Mouse (Mus musculus): ENCODE data around the gene Arhgdib. TPM values are rescaled to one million over a fixed set of nuclear protein-coding genes. Genes with fewer than 3 reads are reported as not detected.

Arhgdib gene
- total RNA-seq, 1 experiment from 2014 or later: 575 TPM

DNA sequence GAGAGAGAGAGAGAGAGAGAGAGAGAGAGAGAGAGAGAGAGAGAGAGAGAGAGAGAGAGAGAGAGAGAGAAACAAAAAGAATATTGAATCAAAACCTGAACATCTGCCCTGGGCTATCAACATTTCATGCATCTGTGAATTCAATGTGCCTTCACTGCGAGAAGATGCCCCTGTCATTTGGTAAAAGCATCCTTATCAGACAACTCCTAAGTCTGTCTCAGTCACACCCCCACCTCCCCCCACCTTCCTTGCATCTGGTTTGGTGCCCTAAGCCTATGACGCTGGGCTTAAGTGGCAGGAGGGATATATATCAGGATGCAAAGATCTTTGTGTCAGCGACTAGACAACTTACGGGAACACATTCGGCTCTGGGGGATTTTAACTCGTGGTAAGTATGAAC is 12.5 kb upstream of the Arhgdib start:
- ATAC-seq (replicated peaks; ENCODE audit: low read depth, poor library complexity, severe bottlenecking): no peak

DNA sequence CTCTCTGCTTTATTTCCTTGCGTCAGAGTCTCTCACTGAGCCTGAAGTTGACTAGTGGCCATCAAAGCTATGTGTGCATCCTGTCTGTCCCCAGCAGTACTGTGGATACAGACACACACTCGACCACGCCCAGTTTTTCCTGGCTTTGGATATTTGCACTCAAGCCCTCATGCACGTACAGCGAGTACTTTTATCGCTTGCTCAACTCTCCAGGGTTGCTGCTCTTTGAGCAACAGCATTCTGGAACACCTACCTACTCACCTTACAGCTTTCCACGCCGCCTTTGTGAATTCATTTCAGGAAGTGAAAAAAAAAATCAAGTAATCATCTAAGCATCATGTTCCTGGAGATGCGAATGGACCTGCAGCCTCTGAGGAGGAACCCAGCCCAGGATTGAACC is 11.2 kb upstream of the Arhgdib start:
- no peak for ATAC-seq (replicated peaks; ENCODE audit: low read depth, poor library complexity, severe bottlenecking)

DNA sequence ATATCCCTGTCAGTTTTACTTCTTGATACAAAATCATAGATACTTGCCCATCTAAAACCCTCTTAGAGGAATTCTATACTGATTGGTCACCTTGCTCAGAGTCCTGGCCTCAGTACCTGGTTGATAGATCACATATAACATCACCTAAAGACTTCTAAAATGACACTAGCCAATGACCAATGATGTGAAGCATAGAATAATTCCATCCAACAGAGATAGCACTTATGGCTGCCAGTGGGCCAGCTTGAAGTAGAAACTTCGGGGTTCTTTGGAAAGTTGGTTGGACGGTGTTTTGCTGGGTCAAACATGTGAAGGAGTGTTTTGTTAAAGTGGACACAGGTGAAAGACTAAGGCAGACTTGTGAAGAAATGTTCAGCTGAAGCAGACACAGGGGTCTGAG is 8.5 kb upstream of the Arhgdib start:
- no peak for ATAC-seq (replicated peaks; ENCODE audit: low read depth, poor library complexity, severe bottlenecking)

DNA sequence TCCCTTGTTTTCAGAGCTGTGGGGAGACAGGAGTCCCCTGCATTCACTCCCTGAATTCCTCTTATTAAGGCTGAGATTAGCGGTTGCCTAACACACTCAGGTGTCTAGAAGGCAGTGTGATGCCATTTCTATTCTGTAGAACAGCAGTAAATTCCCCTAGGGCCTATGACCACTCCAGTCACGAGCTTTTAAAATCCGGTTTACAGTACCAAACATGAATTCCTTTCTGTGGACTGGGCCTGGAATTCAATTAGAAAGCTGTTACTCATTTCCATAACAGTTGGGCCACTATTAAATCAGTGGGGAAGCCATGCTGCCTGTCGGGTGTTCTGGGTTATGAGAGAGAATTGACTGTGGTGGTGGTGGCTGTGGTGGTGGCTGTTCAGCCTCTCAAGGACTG is 6.0 kb upstream of the Arhgdib start:
- ATAC-seq (replicated peaks; ENCODE audit: low read depth, poor library complexity, severe bottlenecking): no peak

DNA sequence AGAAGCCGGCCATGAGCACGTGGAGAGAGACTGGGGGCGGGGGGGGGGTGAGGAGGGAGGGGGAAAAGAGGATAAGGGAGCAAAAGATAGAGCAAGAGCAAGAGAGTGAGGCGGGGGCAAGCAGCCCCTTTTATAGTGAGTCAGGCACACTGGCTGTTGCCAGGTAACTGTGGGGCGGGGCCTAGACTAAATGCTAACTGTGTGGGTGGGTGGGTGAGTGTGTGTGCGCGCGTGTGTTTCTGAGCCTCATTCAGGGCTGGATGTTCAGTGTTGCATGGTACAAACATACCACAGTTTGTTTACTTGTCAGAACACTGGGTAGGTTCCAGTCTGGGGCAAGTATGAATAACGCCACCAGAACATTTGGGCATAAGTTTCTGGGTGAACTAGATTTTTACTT is 5.2 kb upstream of the Arhgdib start:
- ATAC-seq (replicated peaks; ENCODE audit: low read depth, poor library complexity, severe bottlenecking): no peak

DNA sequence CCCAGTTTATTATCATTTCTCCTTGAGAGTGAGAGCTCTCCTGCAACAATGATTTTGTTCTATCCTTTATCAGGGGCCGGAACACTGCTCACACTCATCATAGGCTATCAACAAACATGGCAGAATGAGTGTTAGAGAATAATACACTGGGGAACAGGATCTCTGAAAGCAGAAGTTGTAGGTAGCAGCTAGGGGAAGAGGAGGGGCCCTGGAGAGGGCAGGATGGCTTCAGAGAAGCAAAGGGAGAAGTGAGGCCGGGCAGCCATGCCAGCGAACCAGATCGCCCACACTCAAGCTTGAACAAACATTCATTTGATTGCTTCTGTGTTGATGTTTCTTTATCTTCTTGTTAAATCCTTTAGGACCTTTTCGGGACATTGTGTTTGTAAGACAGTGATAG is 4.5 kb upstream of the Arhgdib start:
- ATAC-seq (replicated peaks; ENCODE audit: low read depth, poor library complexity, severe bottlenecking): peak; percentile 75

DNA sequence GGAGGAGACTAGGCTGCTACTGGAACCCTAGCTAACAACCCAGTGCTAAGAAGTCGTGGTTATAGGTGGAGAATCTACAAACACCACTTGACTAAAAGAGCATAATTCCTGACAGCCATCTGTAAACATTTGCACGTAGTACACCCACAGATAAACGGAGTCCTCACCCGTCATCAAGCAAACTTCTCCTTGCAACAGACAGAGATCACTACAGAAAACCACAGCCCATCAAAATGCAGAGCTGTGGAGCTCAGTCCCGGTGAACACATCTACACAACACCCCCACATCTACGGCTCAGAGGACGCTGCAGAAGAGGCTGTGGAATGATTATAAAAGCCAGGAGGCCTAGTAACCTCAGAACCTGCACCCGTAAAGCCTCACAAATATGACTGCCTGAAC is 2.8 kb upstream of the Arhgdib start:
- ATAC-seq (replicated peaks; ENCODE audit: low read depth, poor library complexity, severe bottlenecking): no peak

DNA sequence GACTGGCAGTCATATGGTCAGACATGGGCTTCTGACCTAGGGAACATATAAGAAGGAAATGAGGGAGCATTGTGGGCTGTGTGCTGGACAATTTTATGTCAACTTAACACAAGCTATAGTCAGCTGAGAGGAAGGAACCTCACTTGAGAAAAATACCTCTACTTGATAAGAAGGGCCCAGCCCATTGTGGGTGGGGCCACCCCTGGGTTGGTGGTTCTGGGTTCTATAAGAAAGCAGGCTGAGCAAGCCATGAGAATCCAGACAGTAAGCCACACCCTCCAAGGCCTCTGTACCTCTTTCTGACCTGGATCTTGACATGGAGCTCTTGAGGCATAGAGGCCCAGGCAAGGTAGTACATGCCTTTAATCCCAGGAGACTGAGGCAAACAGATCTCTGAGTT is 1.7 kb upstream of the Arhgdib start:
- ATAC-seq (replicated peaks; ENCODE audit: low read depth, poor library complexity, severe bottlenecking): no peak

DNA sequence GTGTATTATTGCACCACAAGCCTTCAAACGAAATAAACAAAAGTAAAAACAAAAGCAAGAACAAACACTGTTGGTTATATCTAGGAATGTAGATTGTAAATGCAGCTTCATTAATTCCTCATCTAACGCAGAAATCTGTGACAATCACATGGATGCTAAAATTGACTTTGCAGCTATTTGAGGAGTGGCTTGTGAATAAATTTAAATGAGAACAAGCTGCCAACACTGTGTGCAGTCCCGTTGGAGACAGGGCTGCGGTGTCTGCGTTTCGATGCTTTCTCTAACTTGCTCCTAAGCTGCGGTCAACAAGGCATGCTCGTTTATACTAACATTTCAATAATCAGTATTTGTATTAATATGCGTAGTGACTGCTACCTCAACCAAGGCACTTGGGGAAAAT is 581 bp upstream of the Arhgdib start:
- ATAC-seq (replicated peaks; ENCODE audit: low read depth, poor library complexity, severe bottlenecking): no peak

DNA sequence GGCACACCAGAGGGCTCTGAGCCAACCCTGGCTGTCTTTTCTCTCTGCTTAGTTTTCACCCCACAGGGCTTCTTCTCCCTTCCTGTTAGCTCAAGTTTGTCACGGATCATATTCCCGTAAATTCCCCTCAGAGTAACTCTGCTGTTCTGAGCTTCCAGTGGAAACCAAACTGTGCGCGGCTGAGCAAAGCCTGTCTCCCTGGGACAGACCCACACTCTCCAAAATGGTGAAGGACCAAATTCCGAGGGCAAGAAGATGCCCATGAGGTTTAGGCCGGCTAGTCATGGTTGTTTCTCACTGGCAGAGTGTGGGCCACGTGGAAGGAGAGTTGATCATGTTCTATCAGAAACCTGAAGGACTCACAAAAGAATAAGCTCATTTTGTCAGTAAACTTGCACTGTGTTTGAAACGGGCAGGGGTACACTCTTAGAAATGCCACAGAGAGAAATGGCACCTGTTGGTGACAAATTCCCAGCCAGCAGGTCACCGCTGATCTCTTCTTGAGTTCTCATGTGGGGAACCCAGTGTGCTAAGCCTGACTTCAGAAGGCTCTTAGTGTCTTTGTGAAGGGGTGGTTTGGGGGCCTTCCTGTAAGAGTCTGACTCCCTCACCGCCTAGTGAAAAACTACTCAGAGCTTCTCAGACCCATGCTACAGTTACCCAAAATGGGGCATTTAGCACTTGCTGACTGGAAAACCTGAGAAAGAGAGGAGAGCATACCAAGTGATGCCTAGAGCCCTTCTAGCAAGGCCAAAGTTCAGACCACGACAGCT is 1.3 kb downstream of the Arhgdib start:
- ATAC-seq (replicated peaks; ENCODE audit: low read depth, poor library complexity, severe bottlenecking): no peak

DNA sequence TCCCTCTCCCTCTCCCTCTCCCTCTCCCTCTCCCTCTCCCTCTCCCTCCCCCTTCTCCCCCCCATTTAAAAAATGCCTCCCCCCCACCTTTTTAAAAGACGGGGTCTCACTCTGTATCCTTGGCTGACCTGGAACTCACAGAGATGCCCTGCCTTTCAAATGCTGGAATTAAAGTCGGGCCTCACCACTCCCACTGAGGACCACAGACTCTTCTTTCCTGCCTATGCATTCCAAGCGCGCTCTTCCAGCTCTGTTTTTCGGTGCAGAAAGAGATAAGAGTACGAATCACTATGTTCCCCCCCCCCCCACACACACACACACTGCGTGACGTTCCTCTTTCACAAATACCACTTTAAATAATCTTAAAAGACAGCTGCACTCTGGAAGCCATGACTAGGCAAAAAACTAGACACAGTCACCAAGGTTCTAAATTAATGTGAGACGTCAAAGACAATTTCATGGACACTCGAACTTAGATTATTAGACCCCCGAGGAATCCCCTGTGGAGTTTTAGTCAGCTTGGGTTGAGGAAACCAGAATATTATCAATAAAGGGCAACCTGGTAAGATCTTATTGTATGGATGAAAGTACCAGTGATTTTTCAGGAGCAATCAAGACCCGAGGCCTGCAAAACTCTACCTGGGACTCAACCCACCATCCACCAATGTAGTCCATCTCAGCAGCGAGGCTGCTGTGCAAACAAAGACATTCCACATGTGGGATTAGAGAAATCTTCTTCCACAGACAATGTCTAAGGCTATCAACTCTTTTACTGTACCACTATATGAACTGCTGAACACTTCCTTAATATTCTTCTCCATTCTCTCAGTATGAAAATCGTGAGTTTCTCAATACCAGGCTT is 2.1 kb downstream of the Arhgdib start:
- peak; percentile 40 for ATAC-seq (replicated peaks; ENCODE audit: low read depth, poor library complexity, severe bottlenecking)

DNA sequence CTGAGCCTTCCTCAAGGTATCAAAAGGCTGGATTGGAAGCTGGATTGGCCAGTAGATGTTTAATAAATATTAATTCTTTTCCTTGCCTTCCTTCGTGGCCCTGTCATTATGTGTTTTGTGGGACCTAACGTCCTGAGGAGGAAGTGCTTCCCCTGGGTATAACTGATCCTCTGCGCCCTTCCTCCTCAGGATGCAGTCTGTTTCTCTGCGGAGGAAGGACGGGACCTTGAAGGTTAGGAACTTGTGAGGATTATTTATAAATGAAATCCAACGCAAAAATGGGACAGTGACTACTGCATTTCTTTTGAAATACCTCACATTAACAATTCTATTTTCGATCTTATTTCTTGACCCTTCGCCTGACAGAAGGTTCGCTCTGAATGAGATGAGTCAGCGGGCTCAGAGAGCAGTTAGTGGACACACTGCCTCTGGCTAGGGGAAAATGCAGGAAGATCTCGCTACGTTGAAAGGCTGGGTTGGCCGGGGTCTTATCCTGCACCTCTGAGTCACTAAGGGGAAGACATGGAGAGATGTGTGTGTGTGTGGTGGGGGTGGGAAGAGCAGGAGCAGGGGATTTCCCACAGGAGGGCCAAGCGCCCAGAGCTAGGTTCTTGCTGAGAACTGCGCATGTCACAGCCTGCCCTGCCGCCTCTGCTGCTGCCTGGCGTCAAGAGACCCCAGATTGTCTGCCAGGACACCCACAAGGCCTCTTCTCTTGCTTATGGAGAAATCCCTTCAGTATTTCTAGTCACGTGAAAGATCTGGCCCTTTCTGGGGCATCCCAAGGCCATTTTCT is 3.2 kb downstream of the Arhgdib start:
- 0 out of 2 replicates have a peak, but pooled peaks have one; percentile 8 for ATAC-seq (replicated peaks; ENCODE audit: low read depth, poor library complexity, severe bottlenecking)

DNA sequence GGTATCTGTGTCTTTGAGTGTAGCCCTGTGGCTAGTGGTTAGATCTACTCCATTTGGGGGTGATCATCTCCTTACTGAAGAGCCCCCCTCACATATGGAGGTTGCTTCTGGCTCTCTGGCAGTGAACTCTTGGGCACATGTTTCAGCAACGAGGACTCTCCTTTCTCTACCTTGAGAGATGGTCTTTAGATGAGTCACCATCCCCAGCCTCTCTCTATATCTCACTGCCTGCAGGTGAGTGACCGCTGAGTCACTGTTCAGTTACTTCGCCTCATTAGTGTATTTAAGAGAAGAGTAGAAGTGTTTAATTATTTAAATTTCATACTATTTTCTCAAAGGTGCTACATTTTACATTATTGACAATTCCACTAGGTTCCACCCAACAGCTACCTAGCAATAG is 4.6 kb downstream of the Arhgdib start:
- ATAC-seq (replicated peaks; ENCODE audit: low read depth, poor library complexity, severe bottlenecking): no peak

DNA sequence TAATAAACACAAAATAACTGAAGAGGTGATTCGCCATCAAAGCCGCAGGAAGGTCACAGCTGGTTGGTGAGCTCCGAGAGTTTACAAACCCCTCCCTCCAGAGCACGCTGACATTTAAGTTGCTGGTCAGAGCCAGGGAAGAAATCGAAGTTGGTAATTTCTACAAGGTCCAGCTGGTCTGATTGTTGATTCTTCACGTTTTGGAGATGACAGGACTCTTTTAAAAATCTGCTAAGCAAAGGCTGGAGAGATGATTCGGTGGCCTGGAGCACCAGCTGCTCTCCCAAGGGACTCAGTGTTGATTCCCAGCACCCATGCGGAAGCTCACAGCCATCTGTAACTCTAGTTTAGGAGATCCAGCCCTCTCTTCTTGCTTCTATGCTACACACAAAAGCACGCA is 5.3 kb downstream of the Arhgdib start:
- no peak for ATAC-seq (replicated peaks; ENCODE audit: low read depth, poor library complexity, severe bottlenecking)

DNA sequence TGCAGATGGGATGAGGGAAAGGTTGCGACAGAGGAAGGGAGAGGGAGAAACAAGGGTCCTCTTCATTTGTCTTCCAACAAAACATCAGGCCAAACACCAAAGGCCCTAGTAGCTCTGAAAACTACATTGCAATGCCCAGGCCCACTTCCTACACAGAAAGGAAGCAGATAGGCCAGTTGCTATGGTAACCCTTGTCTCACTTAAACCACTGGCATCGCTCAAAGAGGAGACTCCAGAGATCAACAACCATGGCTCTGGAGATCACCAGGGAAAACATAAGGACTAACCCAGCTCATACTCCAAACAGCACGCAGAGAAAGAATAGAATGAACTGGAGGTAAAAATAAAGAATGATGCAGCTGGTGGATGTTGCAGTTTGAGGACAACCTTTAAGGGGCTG is 6.5 kb downstream of the Arhgdib start:
- peak; percentile 36 for ATAC-seq (replicated peaks; ENCODE audit: low read depth, poor library complexity, severe bottlenecking)

DNA sequence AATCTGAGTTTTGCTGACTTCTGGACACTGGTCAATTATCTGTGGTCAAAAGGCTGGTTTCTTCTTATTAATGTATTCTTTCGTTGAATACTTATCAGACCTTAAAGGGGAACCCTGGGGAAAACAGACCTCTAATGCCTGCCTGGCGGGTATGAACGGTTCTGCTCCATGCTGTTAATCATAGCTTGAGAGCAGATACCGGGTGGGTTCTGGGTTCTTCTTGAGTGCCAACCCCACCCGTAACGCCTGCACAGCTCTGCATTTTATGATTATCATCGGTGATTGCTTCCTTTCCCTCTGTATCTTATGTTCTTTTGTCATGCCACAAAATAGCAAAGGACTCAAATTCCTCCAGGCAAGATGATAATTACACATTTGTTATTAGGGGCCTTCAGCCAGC is 7.6 kb downstream of the Arhgdib start:
- no peak for ATAC-seq (replicated peaks; ENCODE audit: low read depth, poor library complexity, severe bottlenecking)

DNA sequence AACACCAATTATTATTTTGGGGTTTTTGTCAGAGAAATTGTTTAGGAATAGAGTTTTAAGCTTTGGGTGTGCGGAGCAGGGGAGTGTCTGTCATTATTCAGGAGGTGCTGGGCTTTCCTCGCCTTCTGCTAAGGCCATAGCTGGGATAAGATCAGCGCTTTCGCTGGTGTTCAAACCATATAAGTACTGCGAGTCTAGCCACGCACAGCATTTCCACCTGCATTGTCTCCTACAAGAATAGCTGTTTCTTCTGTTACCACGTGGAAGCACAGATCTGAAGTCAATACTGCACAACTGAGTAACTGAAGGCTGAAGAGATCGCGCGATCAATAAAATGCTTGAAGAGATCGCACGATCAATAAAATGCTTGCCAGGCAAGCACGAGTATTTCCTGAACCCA is 10.5 kb downstream of the Arhgdib start:
- no peak for ATAC-seq (replicated peaks; ENCODE audit: low read depth, poor library complexity, severe bottlenecking)

DNA sequence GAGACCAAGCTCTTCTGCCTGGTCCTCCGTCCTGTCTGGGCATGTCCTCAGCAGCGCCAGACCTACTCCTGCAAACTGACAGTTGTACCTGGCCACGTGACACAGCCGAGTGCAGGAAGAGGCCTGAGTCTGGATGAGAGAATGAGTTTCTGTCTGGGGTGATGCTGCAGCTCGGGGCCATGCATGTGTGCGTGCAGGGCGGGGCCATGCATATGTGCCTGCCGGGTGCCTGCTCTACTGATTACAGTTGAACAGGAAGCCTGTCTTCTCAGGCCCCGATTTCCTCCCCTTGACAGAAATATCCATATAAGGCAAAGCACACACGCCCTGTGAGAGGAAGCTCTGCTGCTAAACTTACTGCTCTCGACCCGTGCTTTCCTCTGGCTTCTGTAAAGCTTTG is 11.0 kb downstream of the Arhgdib start:
- ATAC-seq (replicated peaks; ENCODE audit: low read depth, poor library complexity, severe bottlenecking): peak; percentile 96

DNA sequence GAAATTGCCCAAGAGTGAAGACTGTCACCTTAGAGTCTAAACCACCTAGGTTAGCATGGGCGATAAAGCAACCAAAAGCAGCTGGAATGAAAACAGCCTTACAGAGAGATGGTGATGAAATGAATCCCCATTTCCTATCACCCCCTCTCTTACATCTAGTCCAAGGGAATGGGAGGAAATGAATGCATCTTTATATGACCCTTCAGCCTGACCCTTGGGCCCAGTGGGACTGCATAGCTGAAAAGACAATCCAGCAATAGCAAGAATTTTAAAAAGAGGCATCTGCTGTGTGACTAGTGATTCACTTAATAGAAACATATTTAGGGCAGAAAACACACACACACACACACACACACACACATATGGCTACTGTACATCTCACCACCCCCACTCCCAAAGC is 14.1 kb downstream of the Arhgdib start:
- no peak for ATAC-seq (replicated peaks; ENCODE audit: low read depth, poor library complexity, severe bottlenecking)

DNA sequence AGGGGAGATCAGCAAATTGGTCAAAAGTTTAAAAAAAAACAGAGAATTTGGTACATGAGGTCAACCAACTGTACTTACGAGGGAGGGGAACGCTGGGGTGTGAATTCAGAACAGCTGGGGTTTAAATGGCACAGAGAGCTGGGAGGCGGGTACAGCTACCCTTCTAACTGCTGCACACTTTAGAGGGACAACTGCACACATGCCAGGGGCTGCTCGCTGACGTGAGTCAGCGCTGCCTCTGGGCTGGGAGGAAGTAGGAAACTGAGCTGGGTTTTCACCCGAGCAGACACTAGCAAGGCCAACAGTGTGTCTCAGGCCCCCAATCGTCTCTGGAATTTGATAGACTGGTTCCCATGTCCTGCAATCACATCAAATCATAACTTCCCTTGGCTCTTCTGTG is 16.6 kb downstream of the Arhgdib start:
- peak; percentile 36; the same call in 1 of the 2 replicates for ATAC-seq (replicated peaks; ENCODE audit: low read depth, poor library complexity, severe bottlenecking)

DNA sequence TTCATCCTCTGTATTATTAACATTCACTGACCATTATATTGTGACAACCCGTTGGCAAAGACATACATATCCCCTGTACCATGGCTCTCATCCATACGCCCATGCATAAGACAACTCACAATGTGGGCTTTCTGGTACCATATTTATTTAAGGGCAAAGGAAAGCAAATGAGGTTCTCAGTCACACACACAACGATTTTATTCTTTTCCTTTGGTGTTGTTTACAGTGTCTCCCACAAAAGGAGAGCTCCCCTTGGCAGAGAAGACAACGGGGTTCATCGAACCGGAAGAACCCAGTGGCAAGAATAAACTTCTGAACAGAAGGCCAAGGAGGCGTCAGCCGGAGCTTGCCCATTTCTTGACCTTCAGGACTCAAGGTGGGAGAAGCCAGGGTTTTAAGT is 18.2 kb downstream of the Arhgdib start, which contains the start of gene Pde6h:
Gene Pde6h, plus strand, starts transcription at position 301 of the 400 bp plus-strand sequence.
- ATAC-seq (replicated peaks; ENCODE audit: low read depth, poor library complexity, severe bottlenecking): no peak

Measured in common myeloid progenitor, adult 5-6 weeks (primary cell).